Mouse (Mus musculus) stomach, embryonic 14.5 days (tissue): ENCODE measurements around the gene Spryd3. TPM values are rescaled to one million over a fixed set of nuclear protein-coding genes. Genes with fewer than 3 reads are reported as not detected.

Source experiments
- ATAC-seq: fragments of 200-750 bp; cut with Nextera tagmentation; 2 replicates; pipeline ENCODE4 v1.8.0; 2017; ENCODE audit warnings: low read depth, moderate TSS enrichment; ENCODE audit not compliant: insufficient number of reproducible peaks, insufficient read depth, low FRiP score
- H3K27ac ChIP-seq: fragments of 300-500 bp; sonication (generic); 2 replicates; pipeline ENCODE4 v1.5.1; 2014; ENCODE audit warnings: mild to moderate bottlenecking, low read length, moderate library complexity, mixed read lengths
- H3K27me3 ChIP-seq: fragments of 300-500 bp; sonication (generic); 2 replicates; pipeline ENCODE4 v1.6.1; 2014; ENCODE audit warnings: low read length, control low read depth, mixed read lengths; ENCODE audit not compliant: control insufficient read depth, insufficient read depth
- H3K36me3 ChIP-seq: fragments of 300-500 bp; sonication (generic); 2 replicates; pipeline ENCODE4 v1.6.1; 2014; ENCODE audit warnings: mild to moderate bottlenecking, control low read depth, low read length, moderate library complexity, mixed read lengths; ENCODE audit not compliant: control insufficient read depth, insufficient read depth
- H3K4me1 ChIP-seq: fragments of 300-500 bp; sonication (generic); 2 replicates; pipeline ENCODE4 v1.6.1; 2014; ENCODE audit warnings: low read length, control low read depth, mixed read lengths; ENCODE audit not compliant: control insufficient read depth, insufficient read depth
- H3K4me2 ChIP-seq: fragments of 300-500 bp; sonication (generic); replicated peaks from 2 replicates; pipeline ENCODE4 v1.6.1; 2014; ENCODE audit warnings: low read depth, low read length, control low read depth
- H3K4me3 ChIP-seq: fragments of 300-500 bp; sonication (generic); 2 replicates; pipeline ENCODE4 v1.5.1; 2014; ENCODE audit warnings: low read depth, low read length, control low read depth
- H3K9ac ChIP-seq: fragments of 300-500 bp; sonication (generic); replicated peaks from 2 replicates; pipeline ENCODE4 v1.6.1; 2014; ENCODE audit warnings: low read depth, mild to moderate bottlenecking, control low read depth, low read length, moderate library complexity, mixed read lengths
- H3K9me3 ChIP-seq: fragments of 300-500 bp; sonication (generic); 2 replicates; pipeline ENCODE4 v1.6.1; 2016; ENCODE audit warnings: low read depth, low read length, control low read depth; ENCODE audit not compliant: control insufficient read depth
- WGBS: fragments of 180-500 bp; shearing (Covaris S2); extraction: QIAGEN DNeasy Blood & Tissue Kit; methylation state at CpG from one replicate; pipeline ENCODE4 v1.1.7; 2014; 5-methylcytosine and 5-hydroxymethylcytosine counted together
- polyA plus RNA-seq: library from polyadenylated mRNA; unstranded; fragments of >200 nt; fragmentation: Nextera tagmentation; extraction: Ambion mirVana; gene quantifications from 2 replicates; pipeline ENCODE4 v1.2.1, GENCODE M21; 2014

The Spryd3 gene
- polyA plus RNA-seq, 1 experiment from 2014 or later, result 15.2 TPM

GRCm38 (mm10) chr15:102113674-102114073 lies 22.4 kb downstream of the Spryd3 start:
- no peaks in the 10 kb centered on the region for H3K9me3 ChIP-seq
- H3K36me3 ChIP-seq, result peaks cover 90% of the 10 kb centered on the region
- H3K27ac ChIP-seq, result no peak overlapping the region
- H3K4me3 ChIP-seq, result no peak overlapping the region
- no peak for ATAC-seq
- 81% methylated on average over 4 of the region's 4 CpGs for WGBS
- no peaks in the 10 kb centered on the region for H3K27me3 ChIP-seq
- no peak overlapping the region for H3K9ac ChIP-seq
- H3K4me2 ChIP-seq, result no peak overlapping the region
- peaks cover 6% of the 10 kb centered on the region; the same call in 1 of the 2 replicates for H3K4me1 ChIP-seq

GRCm38 (mm10) chr15:102112827-102113226 lies 23.2 kb downstream of the Spryd3 start:
- Histone ChIP-seq H3K27me3 (no peaks in the 10 kb centered on the region), H3K9me3 (no peaks in the 10 kb centered on the region), H3K4me1 (peaks cover 10% of the 10 kb centered on the region; the same call in 1 of the 2 replicates), H3K27ac (no peak overlapping the region), H3K4me2 (no peak overlapping the region), H3K4me3 (no peak overlapping the region), H3K9ac (no peak overlapping the region), H3K36me3 (peaks cover 90% of the 10 kb centered on the region)
- no peak for ATAC-seq
- 79% methylated on average over 8 of the region's 8 CpGs for WGBS

GRCm38 (mm10) chr15:102112181-102112580 lies 23.9 kb downstream of the Spryd3 start:
- 94% methylated on average over 6 of the region's 6 CpGs for WGBS
- H3K27ac ChIP-seq, result no peak overlapping the region
- ATAC-seq, result no peak
- peaks cover 90% of the 10 kb centered on the region for H3K36me3 ChIP-seq
- H3K4me3 ChIP-seq, result no peak overlapping the region
- H3K4me1 ChIP-seq, result peaks cover 14% of the 10 kb centered on the region; the same call in 1 of the 2 replicates
- H3K27me3 ChIP-seq, result no peaks in the 10 kb centered on the region
- no peak overlapping the region for H3K4me2 ChIP-seq
- no peak overlapping the region for H3K9ac ChIP-seq
- no peaks in the 10 kb centered on the region for H3K9me3 ChIP-seq

DNA sequence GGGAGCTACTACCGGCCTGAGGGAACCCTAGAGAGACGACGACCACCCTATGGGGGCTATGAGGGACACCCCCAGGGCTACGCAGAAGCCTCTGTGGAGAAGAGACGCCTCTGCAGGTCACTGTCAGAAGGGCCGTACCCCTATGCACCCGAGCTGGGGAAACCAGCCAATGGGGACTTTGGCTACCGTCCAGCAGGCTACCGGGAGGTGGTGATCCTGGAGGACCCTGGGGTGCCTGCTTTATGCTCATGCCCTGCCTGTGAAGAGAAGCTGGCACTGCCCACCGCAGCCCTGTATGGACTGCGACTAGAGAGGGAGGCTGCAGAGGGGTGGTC lies 24.6 kb downstream of the Spryd3 start:
- 85% methylated on average over 11 of the region's 11 CpGs for WGBS
- ATAC-seq, result no peak
- Histone ChIP-seq H3K27ac (no peak overlapping the region), H3K9me3 (no peaks in the 10 kb centered on the region), H3K4me1 (peaks cover 14% of the 10 kb centered on the region), H3K4me2 (no peak overlapping the region), H3K9ac (no peak overlapping the region), H3K27me3 (no peaks in the 10 kb centered on the region), H3K36me3 (peaks cover 84% of the 10 kb centered on the region), H3K4me3 (no peak overlapping the region)

- Histone ChIP-seq H3K36me3 (peaks cover 81% of the 10 kb centered on the region), H3K9ac (no peak overlapping the region), H3K27me3 (no peaks in the 10 kb centered on the region), H3K4me2 (no peak overlapping the region), H3K4me3 (no peak overlapping the region), H3K4me1 (peaks cover 20% of the 10 kb centered on the region), H3K9me3 (no peaks in the 10 kb centered on the region), H3K27ac (no peak overlapping the region)
- no peak for ATAC-seq
- WGBS, result 77% methylated on average over 29 of the region's 29 CpGs
Observed at GRCm38 (mm10) chr15:102110701-102111494, 25.1 kb downstream of the Spryd3 start.

DNA sequence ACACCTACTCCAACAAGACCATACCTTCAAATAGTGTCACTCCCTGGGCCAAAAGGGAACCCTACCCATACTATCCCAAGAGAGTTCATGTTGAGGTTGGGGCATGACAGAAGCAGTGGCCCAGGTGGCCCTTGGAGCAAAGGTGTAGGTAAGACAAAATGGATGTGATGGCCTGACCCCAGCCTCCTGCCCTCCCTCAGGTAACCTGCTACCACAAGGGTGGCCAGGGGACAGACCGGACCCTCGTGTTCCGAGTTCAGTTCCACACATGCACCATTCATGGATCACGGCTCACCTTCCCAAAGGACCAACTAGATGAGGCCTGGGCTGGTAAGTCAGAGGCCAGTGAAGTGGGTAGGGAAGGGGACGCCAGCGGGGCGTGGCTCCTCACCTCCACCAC lies 25.8 kb downstream of the Spryd3 start:
- H3K36me3 ChIP-seq, result peaks cover 76% of the 10 kb centered on the region
- ATAC-seq, result no peak

DNA sequence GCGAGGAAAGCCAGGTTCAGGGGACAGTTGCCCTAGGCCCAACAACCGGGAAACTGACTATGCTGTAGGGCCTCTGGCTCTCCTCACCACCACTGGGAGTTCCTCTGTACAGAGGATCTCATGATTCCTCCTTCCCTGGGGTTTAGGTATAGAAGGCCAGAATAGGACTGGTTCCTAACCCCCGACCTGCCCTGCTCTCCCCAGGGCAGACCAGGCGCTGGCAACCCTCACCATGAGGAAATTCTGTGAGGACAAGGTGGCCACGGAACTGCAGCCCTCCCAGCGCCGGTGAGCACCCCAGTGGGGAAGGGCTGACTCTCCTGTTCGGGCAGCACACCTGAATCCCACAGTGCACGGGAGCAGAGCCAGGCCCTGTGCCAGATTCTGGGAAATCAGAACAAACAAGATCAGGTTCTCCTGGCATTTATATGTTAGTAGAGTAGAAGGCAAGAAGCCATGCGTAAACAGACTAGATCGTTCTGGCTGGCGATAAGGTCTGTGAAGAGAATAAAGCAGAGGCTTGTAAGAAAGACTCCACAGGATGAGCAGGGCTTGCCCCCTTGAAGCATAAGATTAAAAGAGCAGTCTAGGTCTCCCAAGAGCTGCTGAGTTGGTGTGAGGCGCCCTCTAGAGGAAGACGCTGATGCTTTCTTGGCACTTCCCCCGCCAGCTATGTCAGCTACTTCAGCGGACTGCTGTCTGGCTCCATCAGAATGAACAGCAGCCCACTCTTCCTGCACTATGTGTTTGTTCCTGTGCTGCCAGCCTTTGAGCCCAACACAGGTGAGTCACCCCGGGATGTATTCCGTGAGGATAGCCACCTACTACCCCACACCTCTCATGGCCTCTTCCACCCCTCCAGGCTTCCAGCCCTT lies 27.1 kb downstream of the Spryd3 start:
- Histone ChIP-seq H3K27ac (no peak overlapping the region), H3K9me3 (no peaks in the 10 kb centered on the region), H3K9ac (no peak overlapping the region), H3K4me1 (peaks cover 36% of the 10 kb centered on the region), H3K36me3 (peaks cover 68% of the 10 kb centered on the region), H3K4me3 (no peak overlapping the region), H3K27me3 (no peaks in the 10 kb centered on the region), H3K4me2 (no peak overlapping the region)
- WGBS, result 51% methylated on average over 18 of the region's 18 CpGs
- no peak for ATAC-seq

More for the DNA sequence above, 25.8 kb downstream of the Spryd3 start:
- no peak overlapping the region for H3K27ac ChIP-seq
- H3K4me1 ChIP-seq, result peaks cover 26% of the 10 kb centered on the region
- no peak overlapping the region for H3K9ac ChIP-seq
- H3K4me2 ChIP-seq, result no peak overlapping the region
- 91% methylated on average over 7 of the region's 7 CpGs for WGBS
- no peak overlapping the region for H3K4me3 ChIP-seq
- H3K9me3 ChIP-seq, result no peaks in the 10 kb centered on the region
- H3K27me3 ChIP-seq, result no peaks in the 10 kb centered on the region

GRCm38 (mm10) chr15:102107689-102108573 lies 28.1 kb downstream of the Spryd3 start:
- no peak for ATAC-seq
- H3K4me2 ChIP-seq, result no peak overlapping the region
- H3K4me1 ChIP-seq, result peaks cover 45% of the 10 kb centered on the region
- H3K9ac ChIP-seq, result no peak overlapping the region
- no peak overlapping the region for H3K4me3 ChIP-seq
- no peaks in the 10 kb centered on the region for H3K27me3 ChIP-seq
- 41% methylated on average over 13 of the region's 13 CpGs for WGBS
- no peaks in the 10 kb centered on the region for H3K9me3 ChIP-seq
- H3K27ac ChIP-seq, result no peak overlapping the region
- peaks cover 59% of the 10 kb centered on the region for H3K36me3 ChIP-seq
